Mouse (Mus musculus) heart, adult 8-10 months (tissue): ENCODE measurements around the gene Zfp593. TPM values are rescaled to one million over a fixed set of nuclear protein-coding genes. Genes with fewer than 3 reads are reported as not detected.
A peak's percentile ranks its signal among the peaks of the same experiment; 100 is the strongest.

Experiments used
- DNase-seq: peaks from one replicate; pipeline ENCODE4 v3.0.0; 2022; ENCODE audit warnings: low spot score
- total RNA-seq, 4 experiments: library from RNA; stranded (reverse); gene quantifications; 2 replicates each; pipeline ENCODE4 v1.2.4; 2022

Zfp593 gene
- total RNA-seq, 4 experiments from 2014 or later: 3.8 to 4.3 (median 4.0) TPM

GRCm38 (mm10) chr4:134234876-134235275, 10.5 kb downstream of the Zfp593 start:
- peak; percentile 41 for DNase-seq

DNA sequence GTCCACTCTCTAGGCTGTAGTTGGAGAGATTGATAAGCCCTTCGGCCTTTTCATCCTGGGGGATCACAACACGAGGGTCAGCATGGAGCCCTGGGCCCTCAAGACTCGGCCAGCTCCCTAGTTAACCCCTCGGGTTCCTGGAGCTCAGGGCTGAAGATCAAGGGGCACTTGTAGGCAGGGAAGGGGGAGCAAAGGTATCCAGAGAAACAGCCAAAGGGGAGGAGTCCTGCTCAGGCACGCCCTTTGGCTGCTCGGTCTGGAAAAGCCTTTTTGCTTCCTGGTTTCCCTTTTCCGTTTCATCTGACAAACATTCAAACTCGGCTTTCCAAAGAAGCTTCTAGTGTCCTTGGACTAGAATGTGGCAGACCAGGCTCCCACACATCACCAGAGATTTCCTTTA, 15.0 kb downstream of the Zfp593 start:
- no peak for DNase-seq

DNA sequence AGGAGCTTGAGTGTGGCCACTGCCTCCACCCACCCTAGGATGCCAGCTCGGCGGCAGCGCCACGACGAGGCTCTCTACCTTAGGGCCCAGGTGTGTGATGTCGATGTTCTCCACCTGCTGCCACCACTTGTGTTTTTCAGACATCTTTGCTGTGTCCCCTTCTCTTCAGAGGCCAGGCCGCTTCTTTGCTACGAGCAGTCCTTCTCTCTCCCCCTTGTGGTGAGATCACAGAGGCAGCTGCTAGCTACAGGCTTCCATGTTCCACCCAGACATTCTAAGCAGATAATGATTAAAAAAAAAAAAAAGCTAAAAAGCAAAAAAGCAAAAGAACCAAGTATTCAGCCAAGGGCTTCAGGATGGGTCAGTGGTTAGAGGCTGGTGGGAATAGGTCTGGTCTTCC, 18.2 kb downstream of the Zfp593 start, which contains the start of gene Catsper4:
Catsper4 (minus strand) TSS at position 190 of the 400 bp plus-strand sequence.
- no peak for DNase-seq

GRCm38 (mm10) chr4:134222793-134223600, 22.4 kb downstream of the Zfp593 start:
- no peak for DNase-seq

DNA sequence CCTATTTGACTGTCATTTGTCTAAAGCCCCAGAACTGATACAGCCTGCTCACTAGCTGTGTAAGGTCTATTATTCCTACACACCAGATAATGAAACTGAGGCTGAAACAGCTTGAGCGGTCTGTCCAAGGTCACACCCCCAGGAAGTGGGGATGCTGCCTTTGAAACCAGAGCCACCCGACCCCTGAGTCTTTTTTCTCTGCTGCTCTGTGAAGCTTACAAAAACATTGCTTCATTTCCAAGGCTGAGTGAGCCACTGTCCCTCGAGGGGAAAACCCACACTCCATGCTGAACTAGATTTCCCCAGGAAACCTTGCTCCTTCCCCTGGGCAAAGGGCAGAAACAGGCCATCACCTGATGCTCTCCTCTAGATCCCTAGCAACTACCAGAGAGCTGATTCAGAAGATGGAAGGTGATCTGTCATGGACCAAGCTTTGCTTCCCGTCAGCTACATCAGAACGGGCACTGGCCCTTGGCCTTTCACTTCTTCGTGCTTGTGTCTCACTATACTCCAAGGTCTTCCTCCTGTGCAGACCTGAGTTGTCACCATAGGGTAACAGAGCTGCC, 38.8 kb downstream of the Zfp593 start:
- no peak for DNase-seq

DNA sequence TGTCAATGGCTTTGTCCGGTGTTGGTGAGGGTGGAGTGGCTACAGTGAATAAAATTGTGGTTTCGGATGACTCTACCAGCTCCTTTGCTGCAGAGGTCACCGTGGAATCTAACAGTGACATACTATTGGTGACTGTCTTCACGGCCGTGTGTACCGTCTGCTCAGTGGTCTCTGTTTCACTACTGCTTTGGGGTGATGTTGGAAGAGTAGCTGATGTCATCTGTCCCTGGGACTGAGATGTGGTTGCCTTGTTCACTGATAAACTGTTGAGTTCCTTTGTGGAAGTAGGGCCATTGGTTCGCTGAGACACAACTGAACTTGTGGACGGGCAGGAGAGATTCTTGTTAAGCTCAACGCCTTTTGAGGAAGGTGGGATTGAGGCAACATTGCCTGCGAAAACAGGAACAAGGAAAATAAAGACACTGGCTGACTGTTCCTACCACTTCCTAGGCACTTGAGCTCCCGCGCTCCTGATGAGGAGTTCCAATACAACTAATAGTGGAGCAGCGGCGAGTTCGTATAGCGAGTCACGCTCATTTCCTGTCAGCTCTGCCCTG, 42.0 kb downstream of the Zfp593 start:
- no peak for DNase-seq

- no peak for DNase-seq
Observed at GRCm38 (mm10) chr4:134202904-134203303, 42.5 kb downstream of the Zfp593 start, which contains the start of gene Gm7534. Gene Gm7534 (minus strand): TSS chr4:134203004.

GRCm38 (mm10) chr4:134199371-134199770, 46.0 kb downstream of the Zfp593 start:
- no peak for DNase-seq

Other genes starting within 250 kb of the Zfp593 start
- gene Dhdds, start 244.7 kb downstream of the Zfp593 start, total RNA-seq: 10 to 100 TPM; 33.6 to 44.8 (median 36.3) TPM
- gene Lin28a, start 226.8 kb downstream of the Zfp593 start, total RNA-seq: not detected
- gene Zfp683, start 191.8 kb downstream of the Zfp593 start, total RNA-seq: not detected
- under 1 TPM in 1 of 4 experiments, not detected in 3; 0.50 TPM for gene Crybg2, start 184.8 kb downstream of the Zfp593 start, total RNA-seq
- gene Cd52, start 150.5 kb downstream of the Zfp593 start, total RNA-seq: 1 to 10 TPM; 1.6 to 4.8 (median 2.7) TPM
- 1 to 10 TPM; 1.5 to 3.5 (median 2.5) TPM for gene Ubxn11, start 143.0 kb downstream of the Zfp593 start, total RNA-seq
- gene Sh3bgrl3, start 116.8 kb downstream of the Zfp593 start, total RNA-seq: 10 to 100 TPM; 31.3 to 41.3 (median 35.0) TPM
- gene Cep85, start 58.5 kb downstream of the Zfp593 start, total RNA-seq: 10 to 100 TPM; 58.4 to 62.7 (median 60.5) TPM
- gene Gm7534, start 42.6 kb downstream of the Zfp593 start, total RNA-seq: not detected
- gene Catsper4, start 18.2 kb downstream of the Zfp593 start, total RNA-seq: under 1 TPM in 1 of 4 experiments, not detected in 3; 0.14 TPM
- 1 to 10 TPM; 7.5 to 9.2 (median 8.5) TPM for gene Cnksr1, start 7.2 kb downstream of the Zfp593 start, total RNA-seq
- not detected for gene E130218I03Rik, start 1.9 kb downstream of the Zfp593 start, total RNA-seq
- gene Gm30191, start 1.3 kb upstream of the Zfp593 start, total RNA-seq: not detected
- 1 to 10 TPM; 6.1 to 8.0 (median 7.3) TPM for gene Grrp1, start 8.5 kb upstream of the Zfp593 start, total RNA-seq
- gene Pdik1l, start 42.3 kb upstream of the Zfp593 start, total RNA-seq: 1 to 10 TPM; 6.2 to 7.6 (median 6.7) TPM
- gene Trim63, start 69.5 kb upstream of the Zfp593 start, total RNA-seq: 100 to 1,000 TPM; 164 to 261 (median 195) TPM
- gene Slc30a2, start 97.6 kb upstream of the Zfp593 start, total RNA-seq: under 1 TPM; 0.32 to 0.94 (median 0.55) TPM
- gene Extl1, start 138.3 kb upstream of the Zfp593 start, total RNA-seq: 10 to 100 TPM; 20.5 to 28.9 (median 23.9) TPM
- 10 to 100 TPM in 1 of 4 experiments, 1 to 10 TPM in 3; 6.8 to 10.7 (median 9.1) TPM for gene Pafah2, start 150.7 kb upstream of the Zfp593 start, total RNA-seq
- gene Stmn1, start 222.7 kb upstream of the Zfp593 start, total RNA-seq: 10 to 100 TPM; 20.8 to 26.2 (median 22.0) TPM